Mouse (Mus musculus): ENCODE measurements around the gene Rpl3.

DNA sequence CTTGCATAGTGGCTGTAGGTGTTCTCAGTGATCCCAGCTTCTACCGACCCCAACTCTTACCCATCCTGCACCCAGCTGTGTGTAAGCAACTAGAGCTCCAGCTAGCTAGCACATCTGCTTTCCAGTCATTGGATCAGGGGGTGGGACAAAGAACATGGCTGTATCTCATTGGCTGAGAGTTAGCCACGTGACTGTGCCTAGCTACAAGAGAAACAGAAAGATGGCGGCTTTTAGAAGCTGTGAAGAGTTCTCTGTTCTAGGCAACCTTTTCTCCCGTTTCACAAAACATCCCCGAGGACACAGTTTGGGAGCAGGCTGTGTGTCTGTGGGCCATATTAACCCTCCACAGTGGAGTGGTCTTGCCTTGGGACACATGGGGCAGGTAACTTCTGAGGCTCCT is 23.6 kb upstream of the Rpl3 start:
- no peak for TF ChIP-seq CTCF (IDR thresholded peaks at IDR 0.05; ENCODE audit: low read depth, low read length)
- no peak for TF ChIP-seq POLR2A (IDR thresholded peaks at IDR 0.05; ENCODE audit: extremely low read depth, insufficient read depth, low read length)

Data from liver, adult 2 months (tissue).